Mouse (Mus musculus) stomach, embryonic 16.5 days (tissue): ENCODE results near the gene Bysl. TPM values are rescaled to one million over a fixed set of nuclear protein-coding genes. Genes with fewer than 3 reads are reported as not detected.

Source experiments
- polyA plus RNA-seq: library from polyadenylated mRNA; unstranded; fragments of >200 nt; fragmentation: Nextera tagmentation; extraction: Ambion mirVana; gene quantifications from 2 replicates; pipeline ENCODE4 v1.2.1, GENCODE M21; 2015

The Bysl gene
- polyA plus RNA-seq, 1 experiment from 2014 or later: 22.1 TPM

Other genes with a start within 250 kb of the Bysl start
- gene Mrps10, start 242.6 kb downstream of the Bysl start, polyA plus RNA-seq: 60.1 and 66.1 TPM in 2 replicates
- 0.64 and 0.84 TPM in 2 replicates for gene Guca1b, start 226.1 kb downstream of the Bysl start, polyA plus RNA-seq
- gene Guca1a, start 210.9 kb downstream of the Bysl start, polyA plus RNA-seq: 4.7 and 5.4 TPM in 2 replicates
- 5.1 and 7.7 TPM in 2 replicates for gene AI661453, start 174.9 kb downstream of the Bysl start, polyA plus RNA-seq
- 0.21 and 0.24 TPM in 2 replicates for gene 1700001C19Rik, start 174.1 kb downstream of the Bysl start, polyA plus RNA-seq
- 25.7 and 27.3 TPM in 2 replicates for gene Taf8, start 109.2 kb downstream of the Bysl start, polyA plus RNA-seq
- 334 and 340 TPM in 2 replicates for gene Ccnd3, start 106.4 kb downstream of the Bysl start, polyA plus RNA-seq
- 40.7 and 47.5 TPM in 2 replicates for gene Med20, start 90 bp upstream of the Bysl start, polyA plus RNA-seq
- 0.89 and 1.9 TPM in 2 replicates for gene Gm20517, start 97 bp upstream of the Bysl start, polyA plus RNA-seq
- 3.3 and 3.5 TPM in 2 replicates for gene Usp49, start 19.2 kb upstream of the Bysl start, polyA plus RNA-seq
- gene Tomm6, start 76.9 kb upstream of the Bysl start, polyA plus RNA-seq: 357 and 376 TPM in 2 replicates
- 3.4 and 4.4 TPM in 2 replicates for gene Frs3, start 77.5 kb upstream of the Bysl start, polyA plus RNA-seq
- gene Gm21981, start 83.0 kb upstream of the Bysl start, polyA plus RNA-seq: 0.19 and 0.40 TPM in 2 replicates
- gene Prickle4, start 83.2 kb upstream of the Bysl start, polyA plus RNA-seq: 1.0 TPM in 1 of 2 replicates, not detected in the other
- gene Pgc, start 115.3 kb upstream of the Bysl start, polyA plus RNA-seq: 122 and 198 TPM in 2 replicates
- 10.6 and 11.5 TPM in 2 replicates for gene Tfeb, start 125.5 kb upstream of the Bysl start, polyA plus RNA-seq
- 10.4 and 11.2 TPM in 2 replicates for gene Mdfi, start 223.2 kb upstream of the Bysl start, polyA plus RNA-seq